Comparison of ENCODE assay signal across 28 mouse cellular contexts in genomic region chr3:100572571-100573183, GRCm38 (mm10).
A peak's percentile ranks its signal among the peaks of the same experiment; 100 is the strongest.
DNase-seq lines count a peak whose midpoint lies in the region; ATAC-seq lines count a peak whose summit lies in the region.
"Had no signal": no experiment of that assay in that cellular context is flagged by ENCODE, and none has a peak within 500 bp of the region (broad histone marks: within the 10 kb centered on the region; RNA-seq: fewer than 3 reads in every experiment).

No protein-coding gene starts in this region.

- ATAC-seq in stomach, embryonic 15.5 days (ENCODE audit: insufficient read depth, low FRiP score, low read depth) = peak; percentile 53; the same call in 1 of the 2 replicates
- ATAC-seq in forebrain, embryonic 15.5 days (replicated peaks) = no peak
- ATAC-seq: activated CD4-positive, CD25-positive, alpha-beta regulatory T cell, adult 4 months; CD4-positive, CD25-positive, alpha-beta regulatory T cell, adult 4 months; forebrain, embryonic 14.5 days; hindbrain, postnatal 0 days; inflammation-experienced regulatory T-cells, adult 6 months had no signal

- intact Hi-C loops in left cerebral cortex, postnatal 25 days (cut with DNase I) = loop anchor here (5.0 kb wide), 1 partner anchor 110 kb away; no protein-coding TSS in a partner anchor
- intact Hi-C loops in left cerebral cortex, postnatal 14 days (cut with DNase I) = loop anchor here (10.0 kb wide), 1 partner anchor 112 kb away; the partner anchor contains the start of gene Man1a2

- no peaks in the 10 kb centered on the region for H3K9me3 ChIP-seq in stomach, embryonic 15.5 days
- H3K9me3 ChIP-seq in forebrain, embryonic 15.5 days = no peaks in the 10 kb centered on the region
- H3K9me3 ChIP-seq: embryonic facial prominence, embryonic 12.5 days; embryonic facial prominence, embryonic 15.5 days; heart, embryonic 10.5 days; heart, embryonic 13.5 days had no signal

- no peaks in the 10 kb centered on the region for H3K27me3 ChIP-seq in stomach, embryonic 15.5 days (replicated peaks)
- no peaks in the 10 kb centered on the region for H3K27me3 ChIP-seq in forebrain, embryonic 15.5 days
- H3K27me3 ChIP-seq: embryonic facial prominence, embryonic 12.5 days; embryonic facial prominence, embryonic 15.5 days; heart, embryonic 13.5 days had no signal

- H3K9ac ChIP-seq in stomach, embryonic 15.5 days = no peak overlapping the region
- H3K9ac ChIP-seq in forebrain, embryonic 15.5 days (replicated peaks) = no peak overlapping the region
- H3K9ac ChIP-seq: embryonic facial prominence, embryonic 12.5 days; embryonic facial prominence, embryonic 15.5 days; heart, embryonic 13.5 days; hindbrain, embryonic 14.5 days had no signal

- H3K4me1 ChIP-seq in stomach, embryonic 15.5 days = no peaks in the 10 kb centered on the region
- H3K4me1 ChIP-seq in forebrain, embryonic 15.5 days = no peaks in the 10 kb centered on the region
- H3K4me1 ChIP-seq: embryonic facial prominence, embryonic 12.5 days; embryonic facial prominence, embryonic 15.5 days; heart, embryonic 10.5 days had no signal

- no peak overlapping the region for H3K27ac ChIP-seq in stomach, embryonic 15.5 days
- no peak overlapping the region for H3K27ac ChIP-seq in forebrain, embryonic 15.5 days (replicated peaks)
- H3K27ac ChIP-seq: embryonic facial prominence, embryonic 12.5 days; embryonic facial prominence, embryonic 15.5 days; gastrocnemius, adult 2 months; heart, adult 2 months; heart, embryonic 10.5 days; heart, embryonic 13.5 days; hindbrain, embryonic 14.5 days; hindbrain, postnatal 0 days had no signal

- H3K4me2 ChIP-seq in stomach, embryonic 15.5 days = no peak overlapping the region
- no peak overlapping the region for H3K4me2 ChIP-seq in forebrain, embryonic 15.5 days (replicated peaks)
- H3K4me2 ChIP-seq: embryonic facial prominence, embryonic 12.5 days; embryonic facial prominence, embryonic 15.5 days; heart, embryonic 13.5 days; hindbrain, embryonic 14.5 days had no signal

- peak; percentile 19 to 32 for DNase-seq in left cerebral cortex, postnatal 25 days (ENCODE audit: low spot score in 2 of 2)
- no peak for DNase-seq in left cerebral cortex, postnatal 14 days (ENCODE audit: low spot score in 2 of 2)
- peak; percentile 36 for DNase-seq in brain, adult 2 months (ENCODE audit: low read depth, low spot score)
- DNase-seq in telencephalon, adult 2 months (ENCODE audit: low read depth, low spot score) = peak; percentile 39
- DNase-seq in adrenal gland, postnatal 4 days (ENCODE audit: low spot score in 2 of 2) = no peak
- DNase-seq: adrenal gland, adult 8-10 months; adrenal gland, postnatal 25 days; cerebellum, adult 11 months; cerebellum, adult 2 months; cerebellum, adult 9-11 months; cerebellum, postnatal 25 days; gastrocnemius, adult 2 months; gastrocnemius, postnatal 25 days; heart, adult 2 months; heart, postnatal 14 days; heart, postnatal 4 days had no signal

- no peak overlapping the region for H3K4me3 ChIP-seq in stomach, embryonic 15.5 days (replicated peaks)
- H3K4me3 ChIP-seq in forebrain, embryonic 15.5 days = no peak overlapping the region
- H3K4me3 ChIP-seq: embryonic facial prominence, embryonic 12.5 days; embryonic facial prominence, embryonic 15.5 days; gastrocnemius, adult 2 months; heart, adult 2 months; heart, embryonic 10.5 days; heart, embryonic 13.5 days had no signal

- H3K36me3 ChIP-seq in stomach, embryonic 15.5 days = no peaks in the 10 kb centered on the region
- no peaks in the 10 kb centered on the region; the same call in 1 of the 2 replicates for H3K36me3 ChIP-seq in forebrain, embryonic 15.5 days
- H3K36me3 ChIP-seq: embryonic facial prominence, embryonic 15.5 days had no signal

- 54% methylated on average over 3 of the region's 3 CpGs for WGBS in stomach, embryonic 15.5 days
- 78% methylated on average over 3 of the region's 3 CpGs for WGBS in forebrain, embryonic 15.5 days

Comparison
In these comparisons a context has a peak if more than half of its experiments do, and no peak if none do; other contexts are left out.
1. DNase-seq: peak in left cerebral cortex, postnatal 25 days (2 of 2), brain, adult 2 months (single experiment) and telencephalon, adult 2 months (single experiment); none in left cerebral cortex, postnatal 14 days (0 of 2) and adrenal gland, postnatal 4 days (0 of 2).